Mouse (Mus musculus) heart, adult 2 months (tissue): ENCODE measurements at regions not wholly inside any gene's neighbourhood (a gene's known extent, or its start where the extent isn't known, plus 50 kb on each side); places are given as distances from the start of the nearest gene placed in this dataset.

ENCODE experiments used
- EP300 ChIP-seq: fragments of 200-500 bp; IDR thresholded peaks from 2 replicates; pipeline ENCODE4 v1.6.1; 2011; ENCODE audit warnings: low read depth, low read length, control low read depth; ENCODE audit not compliant: insufficient read depth
- POLR2A ChIP-seq: fragments of 200-500 bp; IDR thresholded peaks from 2 replicates; pipeline ENCODE4 v1.6.1; 2011; ENCODE audit warnings: mild to moderate bottlenecking, low read depth, low read length, control low read depth; ENCODE audit not compliant: insufficient read depth

- no peak for TF ChIP-seq EP300
- TF ChIP-seq POLR2A = no peak
These were observed 96.6 kb upstream of the Atp6ap2 start for GRCm38 (mm10) chrX:12490957-12491356.
